Mouse (Mus musculus): ENCODE data around the gene Apln.

Gene Apln

GRCm38 (mm10) chrX:48034144-48035113 lies at the start of gene Apln:
TSS of gene Apln (minus strand) at chrX:48034853.
- peak; percentile 47 for DNase-seq (ENCODE audit: extremely low spot score)

- no peak for DNase-seq (ENCODE audit: extremely low spot score)
Observed at GRCm38 (mm10) chrX:48082364-48082763, 47.7 kb upstream of the Apln start.

GRCm38 (mm10) chrX:48076806-48077425 lies 42.3 kb upstream of the Apln start:
- DNase-seq (ENCODE audit: extremely low spot score) = no peak

GRCm38 (mm10) chrX:48074691-48075090 lies 40.0 kb upstream of the Apln start:
- DNase-seq (ENCODE audit: extremely low spot score) = no peak

- no peak for DNase-seq (ENCODE audit: extremely low spot score)
Observed at GRCm38 (mm10) chrX:48072401-48072800, 37.7 kb upstream of the Apln start.

- no peak for DNase-seq (ENCODE audit: extremely low spot score)
Observed at GRCm38 (mm10) chrX:48071961-48072360, 37.3 kb upstream of the Apln start.

GRCm38 (mm10) chrX:48066891-48067290 lies 32.2 kb upstream of the Apln start:
- DNase-seq (ENCODE audit: extremely low spot score) = no peak

GRCm38 (mm10) chrX:48064166-48064853 lies 29.7 kb upstream of the Apln start:
- no peak for DNase-seq (ENCODE audit: extremely low spot score)

GRCm38 (mm10) chrX:48062481-48062880 lies 27.8 kb upstream of the Apln start:
- DNase-seq (ENCODE audit: extremely low spot score) = no peak

- peak; percentile 36 for DNase-seq (ENCODE audit: extremely low spot score)
Observed at GRCm38 (mm10) chrX:48054186-48055015, 19.7 kb upstream of the Apln start.

- no peak for DNase-seq (ENCODE audit: extremely low spot score)
Observed at GRCm38 (mm10) chrX:48053743-48054142, 19.1 kb upstream of the Apln start.

- no peak for DNase-seq (ENCODE audit: extremely low spot score)
Observed at GRCm38 (mm10) chrX:48046315-48046714, 11.7 kb upstream of the Apln start.

- DNase-seq (ENCODE audit: extremely low spot score) = no peak
Observed at GRCm38 (mm10) chrX:48044261-48044660, 9.6 kb upstream of the Apln start.

GRCm38 (mm10) chrX:48042748-48043147 lies 8.1 kb upstream of the Apln start:
- DNase-seq (ENCODE audit: extremely low spot score) = no peak

GRCm38 (mm10) chrX:48040379-48040778 lies 5.7 kb upstream of the Apln start:
- no peak for DNase-seq (ENCODE audit: extremely low spot score)

- DNase-seq (ENCODE audit: extremely low spot score) = no peak
Observed at GRCm38 (mm10) chrX:48033766-48034143, 898 bp downstream of the Apln start.

GRCm38 (mm10) chrX:48033024-48033423 lies 1.6 kb downstream of the Apln start:
- DNase-seq (ENCODE audit: extremely low spot score) = no peak

GRCm38 (mm10) chrX:48031866-48032265 lies 2.8 kb downstream of the Apln start:
- DNase-seq (ENCODE audit: extremely low spot score) = no peak

- no peak for DNase-seq (ENCODE audit: extremely low spot score)
Observed at GRCm38 (mm10) chrX:48030593-48030992, 4.1 kb downstream of the Apln start.

- DNase-seq (ENCODE audit: extremely low spot score) = no peak
Observed at GRCm38 (mm10) chrX:48022811-48023210, 11.8 kb downstream of the Apln start.

GRCm38 (mm10) chrX:48019940-48020339 lies 14.7 kb downstream of the Apln start:
- DNase-seq (ENCODE audit: extremely low spot score) = peak; percentile 66

- no peak for DNase-seq (ENCODE audit: extremely low spot score)
Observed at GRCm38 (mm10) chrX:48019359-48019758, 15.3 kb downstream of the Apln start.
